Mouse (Mus musculus) intestine, postnatal 0 days (tissue): ENCODE data around the gene Tbc1d17. TPM values are rescaled to one million over a fixed set of nuclear protein-coding genes. Genes with fewer than 3 reads are reported as not detected.

Experiments used
- ATAC-seq: fragments of 200-750 bp; cut with Nextera tagmentation; 2 replicates; pipeline ENCODE4 v1.8.0; 2017; ENCODE audit warnings: mild to moderate bottlenecking, moderate TSS enrichment, moderate library complexity
- H3K27ac ChIP-seq: fragments of 300-500 bp; sonication (generic); 2 replicates; pipeline ENCODE4 v1.5.1; 2014; ENCODE audit warnings: mild to moderate bottlenecking, low read depth, low read length, moderate library complexity
- H3K27me3 ChIP-seq: fragments of 300-500 bp; sonication (generic); replicated peaks from 2 replicates; pipeline ENCODE4 v1.6.1; 2014; ENCODE audit warnings: low read length, mixed read lengths; ENCODE audit not compliant: control insufficient read depth, insufficient read depth
- H3K36me3 ChIP-seq: fragments of 300-500 bp; sonication (generic); 2 replicates; pipeline ENCODE4 v1.6.1; 2014; ENCODE audit warnings: mild to moderate bottlenecking, moderate library complexity; ENCODE audit not compliant: control insufficient read depth, insufficient read depth
- H3K4me1 ChIP-seq: fragments of 300-500 bp; sonication (generic); replicated peaks from 2 replicates; pipeline ENCODE4 v1.6.1; 2014; ENCODE audit warnings: antibody characterized with exemption, low read length, mixed read lengths; ENCODE audit not compliant: control insufficient read depth, insufficient read depth
- H3K4me2 ChIP-seq: fragments of 300-500 bp; sonication (generic); replicated peaks from 2 replicates; pipeline ENCODE4 v1.6.1; 2014; ENCODE audit warnings: low read depth, mild to moderate bottlenecking, moderate library complexity
- H3K4me3 ChIP-seq: fragments of 300-500 bp; sonication (generic); 2 replicates; pipeline ENCODE4 v1.5.1; 2014; ENCODE audit warnings: low read depth, low read length
- H3K9ac ChIP-seq: fragments of 300-500 bp; sonication (generic); 2 replicates; pipeline ENCODE4 v1.6.1; 2014; ENCODE audit warnings: mild to moderate bottlenecking, low read depth, low read length
- H3K9me3 ChIP-seq: fragments of 300-500 bp; sonication (generic); 2 replicates; pipeline ENCODE4 v1.6.1; 2016; ENCODE audit warnings: mixed run types; ENCODE audit not compliant: control insufficient read depth
- CTCF ChIP-seq: sonication (generic); IDR thresholded peaks from 2 replicates; pipeline ENCODE4 v1.5.1; 2016; ENCODE audit warnings: low read depth, mild to moderate bottlenecking, control low read depth, antibody characterized with exemption, moderate library complexity
- WGBS: fragments of 180-500 bp; shearing (Covaris S2); extraction: QIAGEN DNeasy Blood & Tissue Kit; methylation state at CpG from one replicate; pipeline ENCODE4 v1.1.7; 2014; 5-methylcytosine and 5-hydroxymethylcytosine counted together
- polyA plus RNA-seq: library from polyadenylated mRNA; unstranded; fragments of >200 nt; fragmentation: Nextera tagmentation; extraction: Ambion mirVana; gene quantifications from 2 replicates; pipeline ENCODE4 v1.2.1, GENCODE M21; 2015

Tbc1d17 gene
- polyA plus RNA-seq, 1 experiment from 2014 or later: 47.4 TPM

DNA sequence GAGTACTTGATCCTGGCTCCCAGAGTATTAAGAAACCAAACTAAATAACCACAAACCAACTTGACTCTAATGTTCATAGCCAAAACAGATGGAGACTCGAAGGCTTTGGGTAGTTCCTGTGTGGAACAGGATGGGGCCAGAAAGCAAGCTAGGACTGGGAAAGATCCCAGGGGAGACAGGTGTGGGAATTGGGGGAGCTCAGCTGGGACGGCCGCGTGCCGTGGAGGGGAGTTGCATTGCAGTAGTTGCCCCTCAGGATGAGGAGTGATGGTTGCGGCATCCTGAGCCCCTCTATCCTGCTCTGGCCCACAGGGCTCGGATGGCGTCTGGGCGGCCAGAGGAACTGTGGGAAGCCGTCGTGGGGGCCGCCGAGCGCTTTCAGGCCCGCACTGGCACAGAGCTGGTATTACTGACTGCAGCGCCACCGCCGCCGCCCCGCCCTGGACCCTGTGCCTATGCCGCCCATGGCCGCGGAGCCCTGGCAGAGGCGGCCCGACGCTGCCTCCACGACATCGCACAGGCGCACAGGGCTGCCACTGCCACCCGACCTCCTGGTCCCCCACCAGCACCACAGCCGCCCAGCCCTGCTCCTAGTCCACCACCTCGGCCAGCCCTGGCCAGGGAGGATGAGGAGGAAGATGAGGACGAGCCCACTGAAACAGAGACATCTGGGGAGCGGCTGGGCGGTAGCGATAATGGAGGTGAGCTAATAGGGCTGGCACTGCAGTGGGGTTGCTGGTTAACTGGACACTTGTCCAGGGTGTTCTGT, 3.6 kb upstream of the Tbc1d17 start:
- Histone ChIP-seq H3K4me3 (no peak overlapping the region), H3K27me3 (no peaks in the 10 kb centered on the region), H3K36me3 (peaks cover 6% of the 10 kb centered on the region; the same call in 1 of the 2 replicates), H3K4me1 (peaks cover 7% of the 10 kb centered on the region), H3K9me3 (no peaks in the 10 kb centered on the region), H3K27ac (no peak overlapping the region), H3K9ac (0 out of 2 replicates have a peak overlapping the region, but pooled peaks have one; percentile 13), H3K4me2 (no peak overlapping the region)
- WGBS: 86% methylated on average over 36 of the region's 36 CpGs
- no peak for ATAC-seq
- TF ChIP-seq CTCF: no peak

DNA sequence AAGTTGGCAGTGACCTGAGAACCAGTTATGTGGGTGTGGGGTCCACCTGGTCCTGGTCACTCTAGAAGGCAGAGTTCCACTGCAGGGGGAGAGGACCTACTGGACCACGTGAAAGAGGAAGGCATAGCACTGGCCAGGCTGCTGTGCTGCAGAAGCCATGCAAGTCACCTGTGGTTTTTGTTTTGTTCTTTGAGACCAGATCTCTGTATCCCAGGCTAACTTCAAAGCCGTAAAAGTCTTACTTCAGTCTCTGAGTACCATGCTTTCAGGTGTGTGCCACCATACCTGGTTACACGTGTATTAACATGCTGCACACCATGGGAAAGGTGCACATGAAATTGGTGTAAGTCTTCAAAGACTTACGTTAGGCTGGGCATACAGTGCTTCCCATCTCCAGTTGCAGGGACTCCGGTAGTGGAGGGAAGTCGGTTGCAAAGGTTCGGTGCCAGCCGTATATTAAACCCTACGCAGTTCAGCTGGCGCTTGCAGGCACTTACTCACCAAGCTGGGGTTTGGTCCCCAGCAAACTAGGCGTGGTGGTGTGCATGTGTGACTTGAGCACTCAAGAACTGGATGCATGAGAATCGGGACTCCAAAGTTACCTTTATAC, 2.9 kb upstream of the Tbc1d17 start:
- Histone ChIP-seq H3K36me3 (peaks cover 9% of the 10 kb centered on the region), H3K4me1 (peaks cover 7% of the 10 kb centered on the region), H3K27me3 (no peaks in the 10 kb centered on the region), H3K4me3 (no peak overlapping the region), H3K9ac (0 out of 2 replicates have a peak overlapping the region, but pooled peaks have one; percentile 13), H3K27ac (peak overlapping the region; percentile 88; the same call in 1 of the 2 replicates), H3K9me3 (no peaks in the 10 kb centered on the region), H3K4me2 (peak overlapping the region; percentile 67; the same call in 1 of the 2 replicates)
- WGBS: 86% methylated on average over 12 of the region's 12 CpGs
- no peak for ATAC-seq
- no peak for TF ChIP-seq CTCF

DNA sequence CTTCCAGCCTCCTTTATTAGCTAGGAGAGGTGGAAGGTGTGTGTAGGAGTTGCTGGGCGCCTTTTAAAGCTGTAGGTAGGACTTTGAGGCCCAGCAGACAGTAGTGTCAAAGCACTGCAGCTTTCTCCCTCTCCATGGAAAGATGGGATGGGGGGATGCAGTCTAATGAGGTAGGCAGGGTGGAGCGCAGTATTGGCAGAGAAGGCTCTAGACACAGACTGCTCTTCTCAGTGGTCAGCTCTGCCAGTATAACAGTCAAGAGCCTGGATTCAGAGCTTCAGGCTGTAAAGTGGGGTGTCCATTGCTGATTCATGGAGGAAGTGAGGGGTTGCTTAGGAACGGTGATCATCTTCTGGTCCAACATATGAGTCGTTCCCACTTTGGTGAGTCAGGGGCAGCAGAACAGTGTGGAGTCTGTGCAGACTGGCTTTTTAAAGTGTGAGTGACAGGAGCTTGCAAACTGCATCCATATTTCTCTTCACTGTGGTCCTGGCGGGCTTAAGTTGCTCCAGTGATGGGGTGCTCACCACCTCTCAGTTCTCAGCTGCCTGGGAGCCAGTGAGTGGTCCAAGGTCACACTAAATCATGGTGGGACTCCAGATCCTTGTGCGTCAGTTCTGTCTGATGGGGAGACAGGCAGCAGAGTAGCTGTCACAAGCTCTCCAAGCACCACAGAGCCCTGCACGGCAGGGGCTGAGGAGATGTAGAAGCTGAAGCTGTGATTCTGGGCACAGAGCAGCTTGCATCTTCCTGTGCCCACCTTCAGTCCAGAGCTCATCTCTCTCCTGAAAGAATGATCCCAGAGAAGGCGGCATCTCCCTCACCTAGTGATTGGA, 2.1 kb upstream of the Tbc1d17 start:
- H3K9ac ChIP-seq: peak overlapping the region; percentile 53
- H3K4me3 ChIP-seq: peak overlapping the region; percentile 63
- H3K4me2 ChIP-seq: peak overlapping the region; percentile 67
- H3K4me1 ChIP-seq: peaks cover 7% of the 10 kb centered on the region
- no peak for TF ChIP-seq CTCF
- no peaks in the 10 kb centered on the region for H3K9me3 ChIP-seq
- peaks cover 16% of the 10 kb centered on the region for H3K36me3 ChIP-seq
- H3K27me3 ChIP-seq: no peaks in the 10 kb centered on the region
- WGBS: 61% methylated on average over 8 of the region's 8 CpGs
- ATAC-seq: no peak
- H3K27ac ChIP-seq: peak overlapping the region; percentile 88

DNA sequence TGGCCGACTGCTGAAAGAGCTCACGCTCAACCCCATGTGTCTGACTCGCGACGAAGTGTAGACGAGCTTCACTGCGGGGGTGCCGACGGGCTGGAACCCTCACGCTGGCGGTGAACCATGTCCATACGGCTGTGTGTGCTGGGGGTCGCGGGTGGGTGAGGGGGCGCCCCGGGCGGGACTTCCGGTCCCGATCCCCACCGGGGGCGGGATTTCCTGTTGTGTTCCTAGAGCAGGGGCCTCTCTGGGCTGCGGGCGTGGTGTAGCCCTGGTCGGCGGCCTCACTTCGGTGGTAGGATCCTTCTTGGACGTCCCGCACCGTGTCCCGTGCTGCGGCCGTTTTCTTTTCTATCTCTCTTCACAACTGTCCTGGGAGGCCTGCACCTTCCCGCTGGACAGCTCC, 1.3 kb upstream of the Tbc1d17 start:
- Histone ChIP-seq H3K4me2 (peak overlapping the region; percentile 67), H3K4me1 (peaks cover 6% of the 10 kb centered on the region), H3K9ac (peak overlapping the region; percentile 53), H3K27ac (peak overlapping the region; percentile 88), H3K36me3 (peaks cover 25% of the 10 kb centered on the region), H3K9me3 (no peaks in the 10 kb centered on the region), H3K27me3 (no peaks in the 10 kb centered on the region), H3K4me3 (peak overlapping the region; percentile 63)
- no peak for TF ChIP-seq CTCF
- peak; percentile 20 for ATAC-seq
- under 1% methylated on average over 32 of the region's 33 CpGs for WGBS

DNA sequence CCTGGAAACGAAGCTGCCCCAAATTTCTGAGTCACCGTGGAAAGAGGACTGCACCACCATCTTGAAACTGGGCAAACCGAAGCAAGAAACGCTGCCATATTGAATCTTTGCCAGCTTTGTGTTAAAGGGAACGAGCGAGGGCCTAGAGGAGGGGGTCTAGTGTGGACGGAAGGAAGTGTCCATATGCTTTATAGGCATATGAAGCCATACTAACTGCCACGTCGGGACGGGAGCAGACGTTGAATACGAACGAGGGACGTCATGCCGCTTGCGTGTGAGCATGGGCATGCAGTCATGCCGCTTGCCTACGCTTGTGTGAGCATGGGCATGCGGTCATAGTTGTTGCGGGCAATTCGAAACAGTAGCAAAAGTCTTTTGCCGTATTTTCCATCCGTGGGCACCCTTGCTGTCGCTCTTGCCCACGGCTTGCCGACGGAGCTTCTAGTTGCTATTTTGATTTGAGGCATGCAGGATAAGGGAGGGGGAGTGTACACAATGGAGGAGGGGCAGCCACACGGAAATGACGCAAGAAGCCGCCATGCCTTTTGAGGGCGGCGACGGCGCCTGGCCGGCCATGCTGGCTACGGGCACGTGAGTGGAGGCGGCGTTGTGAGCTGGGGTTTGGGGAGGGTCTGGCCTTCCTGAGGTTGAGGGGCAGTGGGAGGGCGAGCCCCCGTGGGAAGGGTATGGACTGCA, 685 bp upstream of the Tbc1d17 start:
- peaks cover 3% of the 10 kb centered on the region; the same call in 1 of the 2 replicates for H3K4me1 ChIP-seq
- peaks cover 31% of the 10 kb centered on the region for H3K36me3 ChIP-seq
- no peak for TF ChIP-seq CTCF
- H3K27ac ChIP-seq: peak overlapping the region; percentile 88
- H3K9ac ChIP-seq: peak overlapping the region; percentile 53
- H3K4me3 ChIP-seq: peak overlapping the region; percentile 63
- peak overlapping the region; percentile 67 for H3K4me2 ChIP-seq
- peak; percentile 55 for ATAC-seq
- WGBS: under 1% methylated on average over 41 of the region's 41 CpGs
- no peaks in the 10 kb centered on the region for H3K27me3 ChIP-seq
- no peaks in the 10 kb centered on the region for H3K9me3 ChIP-seq
